Mouse (Mus musculus) left cerebral cortex, postnatal 36 days (tissue): Measurements from ENCODE around the gene Ints12. TPM values are rescaled to one million over a fixed set of nuclear protein-coding genes. Genes with fewer than 3 reads are reported as not detected.

Source experiments
- DNase-seq, 2 experiments: peaks; one replicate each; pipeline ENCODE4 v3.0.0; 2021 to 2022; ENCODE audit warnings: low spot score in 2 of 2, mixed read lengths in 1 of 2
- intact Hi-C: fragments of 180-260 bp; cut with DNase I; formaldehyde crosslinking; loops from one replicate; pipeline ENCODE4 v1.15.1; 2025
- total RNA-seq, 2 experiments: library from RNA; stranded (reverse); gene quantifications; 2 replicates each; pipeline ENCODE4 v1.2.3; 2021

The Ints12 gene
- 10 to 100 TPM; 11.3 to 12.7 TPM for total RNA-seq

DNA sequence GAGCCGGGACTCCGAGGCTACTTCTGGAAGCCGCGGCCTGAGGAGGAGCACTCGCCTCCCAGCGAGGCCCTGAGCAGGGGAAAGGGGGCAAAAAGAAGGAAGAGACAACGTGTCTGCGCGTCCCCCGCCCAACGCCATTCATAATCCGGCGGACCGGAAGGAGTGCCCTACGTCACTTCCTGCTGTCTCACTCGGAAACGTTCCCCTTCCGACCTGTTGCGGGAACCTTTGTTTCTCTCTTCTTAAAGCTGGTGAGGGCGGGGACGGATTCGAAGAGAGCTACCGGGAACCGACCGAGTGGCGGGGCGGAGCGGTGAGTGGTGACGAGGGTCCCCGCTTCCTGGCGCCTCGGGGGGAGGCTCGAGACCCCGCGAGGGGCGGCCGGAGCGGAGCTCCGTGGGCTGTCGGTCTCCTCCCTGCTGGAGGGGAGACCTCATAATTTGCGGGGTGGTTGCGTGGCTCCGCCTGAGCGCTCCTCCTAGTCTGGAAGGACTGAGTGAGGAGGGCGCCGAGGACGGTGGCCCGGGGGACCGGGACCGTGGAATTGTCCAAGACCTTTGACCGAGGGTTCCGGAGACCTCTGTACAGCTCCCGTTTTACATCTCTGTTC is at the start of gene Ints12, which contains the start of gene Gstcd:
Gene Ints12 (plus strand): TSS at position 177 of the 610 bp plus-strand sequence.
Gene Gstcd (minus strand): TSS at position 370 of the 610 bp plus-strand sequence.
- peak; percentile 91 to 94 for DNase-seq
- intact Hi-C loops = loop anchor here (5.0 kb wide), 1 partner anchor 344 kb away; no protein-coding TSS in a partner anchor

GRCm38 (mm10) chr3:133052068-133052467 is 39.6 kb upstream of the Ints12 start:
- intact Hi-C loops = no loop called here
- no peak for DNase-seq

DNA sequence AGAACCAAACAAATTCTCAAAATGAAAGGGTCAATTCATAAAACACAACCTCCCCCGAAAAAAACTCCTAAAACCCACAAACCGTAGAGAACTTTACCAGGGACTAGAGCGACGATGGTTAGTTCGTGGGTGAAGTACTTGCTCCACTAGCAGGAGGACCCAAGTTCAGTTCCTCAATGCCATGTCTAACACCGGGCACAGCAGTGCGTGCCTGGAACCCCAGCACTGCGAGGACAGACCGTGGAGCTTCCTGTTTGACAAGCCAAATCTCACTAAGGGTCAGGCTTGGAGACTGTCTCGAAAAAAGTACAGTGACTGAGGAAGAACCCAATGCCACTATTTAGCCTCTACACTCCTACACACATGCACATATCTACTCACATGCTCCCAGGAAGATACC is 16.1 kb upstream of the Ints12 start:
- DNase-seq = no peak
- intact Hi-C loops = no loop called here

DNA sequence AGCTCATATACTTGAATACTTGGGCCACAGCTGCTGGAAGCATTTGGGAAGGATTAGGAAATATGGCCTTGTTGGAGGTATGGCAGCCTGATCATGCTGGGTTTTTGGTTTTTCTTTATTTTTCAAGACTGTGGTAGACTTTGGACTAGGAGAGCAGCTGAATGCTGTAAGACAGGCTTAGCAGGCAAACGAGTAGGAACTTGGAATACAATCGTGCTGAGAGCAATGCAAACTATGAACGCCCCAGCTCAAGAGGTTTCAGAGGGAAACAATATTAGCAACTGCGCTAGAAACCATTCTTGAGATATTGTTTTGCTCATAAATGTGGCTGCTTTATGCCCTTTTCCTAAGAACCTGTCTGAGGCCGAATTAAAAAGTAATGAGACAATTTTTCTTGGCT is 8.9 kb upstream of the Ints12 start:
- intact Hi-C loops = no loop called here
- no peak for DNase-seq

DNA sequence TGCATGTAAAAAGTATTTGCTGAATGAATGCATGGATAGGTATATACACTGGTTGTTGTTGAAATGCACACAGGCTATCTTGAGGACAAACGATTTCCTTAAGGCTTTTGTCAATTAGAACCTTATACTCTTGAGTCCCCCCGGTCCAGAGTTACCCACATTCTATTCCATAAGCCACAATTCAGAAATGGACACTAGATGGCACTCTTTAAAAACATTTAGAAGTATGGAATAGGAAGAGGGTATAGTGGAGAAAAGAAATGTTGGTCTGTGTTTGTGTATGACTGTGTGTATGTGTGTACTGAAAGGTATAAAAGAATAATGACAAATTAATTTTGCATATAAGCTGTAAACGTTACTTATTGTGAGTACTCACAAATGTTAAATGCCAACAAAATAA is 5.8 kb upstream of the Ints12 start:
- intact Hi-C loops = no loop called here
- no peak for DNase-seq

DNA sequence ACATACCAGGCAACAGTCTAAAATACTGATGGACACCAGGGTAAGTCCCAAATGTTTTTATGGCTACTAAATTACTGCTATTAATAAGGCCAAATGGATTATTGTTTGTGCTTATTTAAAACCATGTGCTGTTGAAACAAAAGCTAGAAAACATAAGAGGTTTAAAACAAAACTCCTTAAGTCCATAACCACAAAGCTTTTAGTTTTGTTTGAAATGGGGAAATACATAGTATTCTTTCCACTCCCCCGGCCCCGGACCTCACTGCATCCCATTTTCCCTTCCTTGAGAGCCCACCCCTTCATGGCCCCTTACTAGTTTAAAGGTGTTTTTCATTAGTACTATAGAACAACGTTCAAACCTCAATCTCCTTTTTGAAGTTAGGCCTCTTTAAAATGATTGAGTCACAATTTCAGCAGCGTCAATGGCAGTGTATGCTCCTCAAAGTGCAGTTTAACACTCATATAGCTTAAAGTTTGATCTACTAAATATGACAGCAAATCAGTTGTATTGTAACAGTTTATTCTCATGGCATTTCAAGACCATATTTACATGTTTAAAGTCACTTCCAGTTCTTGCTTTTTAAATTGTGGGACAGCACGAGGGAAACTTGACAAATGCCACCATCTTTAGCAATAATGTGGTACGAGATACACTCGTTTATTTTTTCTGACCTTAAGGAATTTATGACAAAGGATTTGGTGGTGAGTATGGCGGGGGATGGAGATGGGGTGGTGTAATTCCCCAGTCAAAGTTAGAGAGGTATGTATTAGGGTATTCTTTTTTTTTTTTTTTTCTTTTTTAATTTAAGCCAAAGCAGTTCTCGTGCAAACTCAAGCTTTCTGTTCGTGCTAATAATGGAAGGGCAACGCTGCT is 1.2 kb upstream of the Ints12 start:
- DNase-seq = no peak
- intact Hi-C loops = loop anchor here (5.0 kb wide), 1 partner anchor 343 kb away; no protein-coding TSS in a partner anchor

DNA sequence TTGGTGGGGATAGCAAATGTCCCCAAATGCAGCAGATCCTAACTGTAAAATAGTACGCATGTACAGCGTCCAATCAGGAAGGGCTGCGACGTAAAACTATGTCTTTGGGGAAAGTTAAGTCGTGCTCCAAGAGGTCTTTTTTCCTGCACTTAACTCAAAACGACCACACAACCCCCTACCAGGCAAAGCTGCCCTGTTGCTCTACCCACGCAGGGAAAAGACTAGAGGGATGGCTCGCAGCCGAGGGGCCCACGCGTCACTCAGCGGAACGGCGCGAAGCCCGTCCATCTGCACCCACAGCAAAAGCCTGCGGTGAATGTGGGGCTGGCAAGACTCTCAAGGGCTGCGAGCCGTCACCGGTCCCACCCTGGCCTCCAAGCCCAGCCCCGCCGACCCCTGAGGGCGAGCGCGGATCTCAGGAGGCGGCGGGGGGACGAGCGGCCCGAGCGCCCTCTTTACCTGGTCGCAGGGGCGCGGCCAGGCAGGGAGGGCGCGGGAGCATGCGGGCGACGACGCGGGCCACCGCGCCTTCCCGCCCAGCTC is 448 bp upstream of the Ints12 start:
- peak; percentile 74 to 81 for DNase-seq
- intact Hi-C loops = loop anchor here (5.0 kb wide), 1 partner anchor 344 kb away; no protein-coding TSS in a partner anchor

DNA sequence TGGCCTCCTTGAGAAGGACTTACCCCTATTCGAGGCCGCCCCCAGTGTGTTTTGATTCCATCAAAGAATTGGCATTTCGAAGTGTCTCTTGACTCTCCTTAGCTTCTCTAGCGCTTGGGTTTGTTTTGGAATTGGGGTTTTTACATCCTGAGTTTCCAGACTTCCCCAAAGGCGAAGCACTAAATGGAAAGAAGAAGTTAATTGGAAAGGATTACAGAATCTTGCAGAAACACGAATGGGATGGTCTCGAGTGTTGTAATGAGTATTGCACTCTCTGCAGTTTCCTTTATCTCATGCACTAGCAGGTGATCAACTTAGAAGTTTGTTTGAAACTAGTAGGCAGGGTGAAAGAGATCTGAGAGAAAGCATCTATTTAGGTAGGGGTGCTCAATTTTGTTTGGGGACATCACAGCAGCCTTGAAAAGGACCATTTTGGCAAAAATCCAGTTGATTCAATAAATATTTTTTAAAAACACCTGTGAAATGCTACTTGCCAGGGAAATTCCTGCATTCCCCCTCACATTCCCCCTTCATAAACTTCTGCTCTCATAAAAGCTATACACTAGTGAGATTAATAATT is 724 bp downstream of the Ints12 start:
- intact Hi-C loops = loop anchor here (5.0 kb wide), 1 partner anchor 345 kb away; no protein-coding TSS in a partner anchor
- no peak for DNase-seq

GRCm38 (mm10) chr3:133092936-133093335 is 1.3 kb downstream of the Ints12 start:
- intact Hi-C loops = loop anchor here (5.0 kb wide), 1 partner anchor 346 kb away; no protein-coding TSS in a partner anchor
- DNase-seq = no peak

DNA sequence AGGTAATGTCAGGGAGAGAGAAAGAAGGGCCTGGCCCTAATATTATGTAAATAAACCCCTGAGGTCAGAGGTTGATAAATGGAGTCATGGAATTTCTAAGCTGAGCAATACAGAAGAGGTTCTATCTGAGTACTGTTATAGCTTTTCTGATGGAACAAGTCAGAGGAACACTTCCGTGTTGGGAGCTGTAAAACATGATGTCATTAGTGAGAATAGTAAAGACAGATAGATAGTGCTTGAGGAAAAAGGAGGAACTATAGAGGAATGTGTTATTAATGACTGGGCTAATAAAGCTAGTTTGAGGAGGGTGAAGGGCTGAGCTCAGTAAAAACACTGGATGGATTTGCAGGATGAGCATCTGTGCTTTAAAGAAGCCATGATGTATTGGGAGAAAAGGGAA is 2.7 kb downstream of the Ints12 start:
- no peak for DNase-seq
- intact Hi-C loops = loop anchor here (5.0 kb wide), 1 partner anchor 347 kb away; no protein-coding TSS in a partner anchor

DNA sequence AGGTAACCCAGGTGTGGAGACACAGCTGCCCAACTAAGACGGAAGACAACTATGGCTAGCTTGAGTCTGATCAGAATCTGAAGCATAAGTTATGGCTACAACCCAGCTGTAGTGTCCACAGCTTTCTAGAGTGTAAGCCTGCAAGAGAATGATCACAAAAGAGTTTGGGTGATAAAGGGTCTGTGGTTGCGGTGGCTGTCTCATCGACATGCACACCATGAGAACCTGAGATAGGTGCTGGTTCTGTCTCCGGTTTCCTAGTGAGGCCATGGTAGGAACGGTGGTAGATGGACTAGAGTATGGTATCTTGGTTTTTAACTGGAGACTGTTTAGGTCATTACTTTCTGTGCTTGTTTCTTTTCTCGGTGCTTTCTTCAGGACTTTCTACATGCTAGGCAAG is 6.3 kb downstream of the Ints12 start:
- DNase-seq = no peak
- intact Hi-C loops = no loop called here

GRCm38 (mm10) chr3:133098336-133098735 is 6.7 kb downstream of the Ints12 start:
- intact Hi-C loops = no loop called here
- DNase-seq = no peak

GRCm38 (mm10) chr3:133098909-133099308 is 7.3 kb downstream of the Ints12 start:
- DNase-seq = no peak
- intact Hi-C loops = no loop called here

DNA sequence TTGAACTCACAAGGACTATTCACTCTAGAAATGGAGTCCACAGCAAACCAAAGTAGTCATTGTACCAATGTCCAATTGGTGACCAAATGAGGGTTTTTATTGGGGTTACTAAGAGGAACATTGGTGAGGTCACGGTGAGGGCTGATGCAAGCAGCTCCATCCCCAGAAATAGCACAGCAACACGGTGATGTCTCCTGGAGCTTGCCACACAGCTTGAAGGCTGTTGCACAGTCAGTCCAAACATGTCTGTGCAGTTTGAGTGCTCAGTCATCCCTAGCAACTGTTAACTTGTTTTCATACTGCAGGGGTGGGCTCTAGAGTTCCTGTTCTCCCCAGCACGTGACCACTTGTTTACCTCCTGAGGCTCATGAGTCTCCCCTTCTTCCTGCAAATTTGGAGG is 12.1 kb downstream of the Ints12 start:
- no peak for DNase-seq
- intact Hi-C loops = no loop called here

- no peak for DNase-seq
- intact Hi-C loops = no loop called here
Measured at GRCm38 (mm10) chr3:133104436-133104835, 12.8 kb downstream of the Ints12 start.

DNA sequence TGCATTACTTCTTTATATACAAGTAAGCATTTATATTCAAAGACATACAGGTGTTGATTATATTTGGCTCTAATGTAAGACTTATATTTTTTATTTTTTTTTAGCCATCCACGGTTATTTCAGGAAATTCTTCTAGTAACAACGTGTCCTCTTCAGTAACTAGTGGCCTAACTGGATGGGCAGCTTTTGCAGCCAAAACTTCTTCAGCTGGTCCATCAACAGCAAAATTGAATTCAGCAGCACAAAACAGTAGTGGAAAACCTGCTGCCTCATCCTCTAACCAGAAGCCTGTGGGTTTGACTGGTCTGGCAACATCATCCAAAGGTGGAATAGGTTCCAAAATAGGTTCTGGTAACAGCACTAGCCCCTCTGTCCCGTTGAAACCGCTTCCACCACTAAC is 17.1 kb downstream of the Ints12 start:
- intact Hi-C loops = no loop called here
- no peak for DNase-seq

- intact Hi-C loops = loop anchor here (10.0 kb wide), 1 partner anchor 1515 kb away; no protein-coding TSS in a partner anchor
- DNase-seq = no peak
Measured at GRCm38 (mm10) chr3:133109844-133110243, 18.2 kb downstream of the Ints12 start.

DNA sequence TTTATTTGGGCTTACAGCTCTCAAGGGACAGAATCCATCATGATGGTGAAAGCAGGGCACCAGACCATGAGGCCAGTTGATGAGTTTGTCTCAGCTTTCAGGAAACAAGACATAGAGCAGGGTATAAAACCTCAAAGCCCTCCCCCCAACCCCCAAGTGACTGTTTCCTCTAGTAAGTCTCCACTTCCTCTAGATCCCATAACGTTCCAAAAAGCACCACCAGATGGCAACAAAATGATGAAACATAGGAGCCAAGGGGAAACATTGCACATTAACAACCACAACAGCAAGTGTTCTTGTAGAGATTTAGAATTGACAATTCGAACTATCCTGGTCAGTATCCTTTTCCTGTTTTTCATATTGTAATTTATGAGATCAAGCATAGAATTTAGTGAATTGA is 20.1 kb downstream of the Ints12 start:
- DNase-seq = no peak
- intact Hi-C loops = loop anchor here (1.0 to 10.0 kb wide), 2 partner anchors 161 to 1513 kb away; no protein-coding TSS in a partner anchor

GRCm38 (mm10) chr3:133113281-133113680 is 21.6 kb downstream of the Ints12 start:
- DNase-seq = no peak
- intact Hi-C loops = loop anchor here (10.0 kb wide), 1 partner anchor 1512 kb away; no protein-coding TSS in a partner anchor

GRCm38 (mm10) chr3:133131372-133131771 is 39.7 kb downstream of the Ints12 start:
- intact Hi-C loops = loop anchor here (5.0 kb wide), 1 partner anchor 141 kb away; no protein-coding TSS in a partner anchor
- DNase-seq = no peak
